Mouse (Mus musculus): ENCODE data around the gene Ssc5d. TPM values are rescaled to one million over a fixed set of nuclear protein-coding genes. Genes with fewer than 3 reads are reported as not detected.

The Ssc5d gene
- polyA plus RNA-seq, 1 experiment: not detected

DNA sequence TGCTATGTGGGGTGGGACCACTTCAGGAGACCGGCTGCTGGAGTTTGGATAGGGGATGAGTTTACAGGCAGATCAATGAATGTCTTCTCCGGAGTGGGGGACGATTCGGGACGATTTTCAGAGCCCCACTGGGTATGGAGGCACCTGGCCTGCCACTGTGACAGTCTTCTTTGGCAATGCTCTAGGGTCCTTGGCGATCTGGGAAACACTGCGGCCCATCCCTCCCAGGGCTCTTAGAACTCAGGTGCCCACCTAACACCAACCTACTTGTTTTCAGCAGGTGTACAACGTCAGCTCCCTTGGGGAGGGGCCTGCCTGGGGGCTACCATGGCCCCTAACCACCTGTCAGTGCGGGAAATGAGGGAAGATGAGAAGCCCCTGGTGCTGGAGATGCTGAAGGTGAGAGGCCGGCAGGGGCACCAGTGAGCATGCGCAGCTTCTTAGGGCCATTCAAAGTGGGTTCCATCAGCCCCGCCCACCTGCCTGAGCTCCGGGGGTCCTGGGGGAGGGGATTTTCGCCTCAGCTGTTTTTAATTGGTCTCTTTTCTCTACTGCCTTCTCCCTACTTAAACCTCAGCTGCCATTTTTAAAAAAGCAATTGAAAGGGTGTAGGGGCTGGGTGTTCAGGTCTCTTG is 2.5 kb upstream of the Ssc5d start:
- peaks cover 7% of the 10 kb centered on the region for H3K9me3 ChIP-seq (ENCODE audit: control insufficient read depth, low read length)
- H3K36me3 ChIP-seq (ENCODE audit: control insufficient read depth): peaks cover 31% of the 10 kb centered on the region
- H3K4me1 ChIP-seq (ENCODE audit: control insufficient read depth): peaks cover 14% of the 10 kb centered on the region
- no peak overlapping the region for H3K4me3 ChIP-seq (replicated peaks)
- H3K27me3 ChIP-seq (ENCODE audit: control insufficient read depth): peaks cover 52% of the 10 kb centered on the region
- no peak for TF ChIP-seq GATA1 (IDR thresholded peaks at IDR 0.05; ENCODE audit: low read length)
- no peak for TF ChIP-seq TAL1 (IDR thresholded peaks at IDR 0.05; ENCODE audit: low read length)

GRCm38 (mm10) chr7:4923586-4924364 is 1.8 kb upstream of the Ssc5d start:
- H3K4me1 ChIP-seq (ENCODE audit: control insufficient read depth): peaks cover 14% of the 10 kb centered on the region
- TF ChIP-seq TAL1 (IDR thresholded peaks at IDR 0.05; ENCODE audit: low read length): no peak
- no peak for TF ChIP-seq GATA1 (IDR thresholded peaks at IDR 0.05; ENCODE audit: low read length)
- peaks cover 24% of the 10 kb centered on the region for H3K36me3 ChIP-seq (ENCODE audit: control insufficient read depth)
- H3K4me3 ChIP-seq (replicated peaks): no peak overlapping the region
- H3K27me3 ChIP-seq (ENCODE audit: control insufficient read depth): peaks cover 52% of the 10 kb centered on the region
- H3K9me3 ChIP-seq (ENCODE audit: control insufficient read depth, low read length): peaks cover 7% of the 10 kb centered on the region

DNA sequence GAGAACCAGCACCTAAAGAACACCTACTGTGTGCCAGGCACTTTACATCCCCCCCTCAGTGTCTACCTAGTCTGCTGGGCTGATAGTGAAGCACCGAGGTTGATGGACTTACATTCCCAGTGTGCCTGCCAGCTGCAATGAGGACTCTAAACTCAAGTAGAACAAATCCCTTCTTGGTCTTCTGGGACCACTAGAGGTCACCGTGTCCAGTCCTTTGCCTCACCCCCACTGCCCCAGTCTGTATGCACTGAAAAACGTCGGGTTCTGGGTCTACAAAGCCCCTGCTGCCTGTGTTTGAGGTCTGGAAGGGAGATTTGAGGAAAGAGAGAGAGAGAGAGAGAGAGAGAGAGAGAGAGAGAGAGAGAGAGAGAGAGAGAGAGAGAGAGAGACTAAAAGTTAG is 1.1 kb upstream of the Ssc5d start:
- peaks cover 14% of the 10 kb centered on the region for H3K4me1 ChIP-seq (ENCODE audit: control insufficient read depth)
- peaks cover 17% of the 10 kb centered on the region for H3K36me3 ChIP-seq (ENCODE audit: control insufficient read depth)
- H3K4me3 ChIP-seq (replicated peaks): no peak overlapping the region
- H3K9me3 ChIP-seq (ENCODE audit: control insufficient read depth, low read length): peaks cover 7% of the 10 kb centered on the region
- TF ChIP-seq TAL1 (IDR thresholded peaks at IDR 0.05; ENCODE audit: low read length) (no peak), GATA1 (IDR thresholded peaks at IDR 0.05; ENCODE audit: low read length) (no peak)
- peaks cover 52% of the 10 kb centered on the region for H3K27me3 ChIP-seq (ENCODE audit: control insufficient read depth)

- Histone ChIP-seq H3K4me1 (ENCODE audit: control insufficient read depth) (peaks cover 12% of the 10 kb centered on the region), H3K4me3 (replicated peaks) (no peak overlapping the region), H3K27me3 (ENCODE audit: control insufficient read depth) (peaks cover 52% of the 10 kb centered on the region)
Measured at GRCm38 (mm10) chr7:4924891-4925301, 689 bp upstream of the Ssc5d start.

GRCm38 (mm10) chr7:4926849-4927248 is 1.3 kb downstream of the Ssc5d start:
- Histone ChIP-seq H3K4me3 (replicated peaks) (no peak overlapping the region), H3K27me3 (ENCODE audit: control insufficient read depth) (peaks cover 46% of the 10 kb centered on the region), H3K9me3 (ENCODE audit: control insufficient read depth, low read length) (peaks cover 2% of the 10 kb centered on the region; the same call in 1 of the 2 replicates)

More at GRCm38 (mm10) chr7:4924891-4925301, 689 bp upstream of the Ssc5d start:
- no peak for TF ChIP-seq GATA1 (IDR thresholded peaks at IDR 0.05; ENCODE audit: low read length)
- no peak for TF ChIP-seq TAL1 (IDR thresholded peaks at IDR 0.05; ENCODE audit: low read length)
- H3K36me3 ChIP-seq (ENCODE audit: control insufficient read depth): peaks cover 13% of the 10 kb centered on the region
- peaks cover 4% of the 10 kb centered on the region for H3K9me3 ChIP-seq (ENCODE audit: control insufficient read depth, low read length)

DNA sequence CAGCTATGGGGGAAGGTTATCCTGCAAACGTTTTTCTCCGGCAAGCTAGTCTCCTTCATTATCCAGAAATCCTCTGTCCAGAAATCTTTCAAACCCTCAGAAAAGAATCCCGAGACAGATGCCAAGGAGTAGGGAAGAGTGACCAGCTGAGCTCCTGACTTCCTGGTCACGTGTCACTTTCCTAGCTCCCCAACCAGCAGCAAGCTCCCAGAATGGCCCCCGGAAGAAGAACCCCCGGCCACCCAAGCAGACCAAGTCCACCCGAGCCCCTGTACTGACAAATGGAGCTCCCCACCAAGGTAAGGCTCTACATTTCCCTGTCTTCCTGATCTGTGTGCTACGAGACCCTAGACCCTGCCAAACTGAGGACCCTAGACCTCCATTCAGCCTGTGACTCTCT is 2.1 kb downstream of the Ssc5d start:
- no peak overlapping the region for H3K4me3 ChIP-seq (replicated peaks)
- no peaks in the 10 kb centered on the region for H3K36me3 ChIP-seq (ENCODE audit: control insufficient read depth)
- H3K9me3 ChIP-seq (ENCODE audit: control insufficient read depth, low read length): peaks cover 2% of the 10 kb centered on the region; the same call in 1 of the 2 replicates
- H3K27me3 ChIP-seq (ENCODE audit: control insufficient read depth): peaks cover 39% of the 10 kb centered on the region
- H3K4me1 ChIP-seq (ENCODE audit: control insufficient read depth): peaks cover 3% of the 10 kb centered on the region; the same call in 1 of the 2 replicates
- TF ChIP-seq TAL1 (IDR thresholded peaks at IDR 0.05; ENCODE audit: low read length) (no peak), GATA1 (IDR thresholded peaks at IDR 0.05; ENCODE audit: low read length) (no peak)

More at GRCm38 (mm10) chr7:4926849-4927248, 1.3 kb downstream of the Ssc5d start:
- H3K36me3 ChIP-seq (ENCODE audit: control insufficient read depth): no peaks in the 10 kb centered on the region
- TF ChIP-seq GATA1 (IDR thresholded peaks at IDR 0.05; ENCODE audit: low read length) (no peak), TAL1 (IDR thresholded peaks at IDR 0.05; ENCODE audit: low read length) (no peak)
- peaks cover 5% of the 10 kb centered on the region for H3K4me1 ChIP-seq (ENCODE audit: control insufficient read depth)

GRCm38 (mm10) chr7:4928323-4928722 is 2.7 kb downstream of the Ssc5d start:
- H3K9me3 ChIP-seq (ENCODE audit: control insufficient read depth, low read length): peaks cover 2% of the 10 kb centered on the region; the same call in 1 of the 2 replicates
- H3K4me3 ChIP-seq (replicated peaks): no peak overlapping the region
- no peaks in the 10 kb centered on the region for H3K36me3 ChIP-seq (ENCODE audit: control insufficient read depth)
- H3K27me3 ChIP-seq (ENCODE audit: control insufficient read depth): peaks cover 33% of the 10 kb centered on the region
- H3K4me1 ChIP-seq (ENCODE audit: control insufficient read depth): peaks cover 2% of the 10 kb centered on the region; the same call in 1 of the 2 replicates
- TF ChIP-seq GATA1 (IDR thresholded peaks at IDR 0.05; ENCODE audit: low read length): no peak
- no peak for TF ChIP-seq TAL1 (IDR thresholded peaks at IDR 0.05; ENCODE audit: low read length)

- H3K36me3 ChIP-seq (ENCODE audit: control insufficient read depth): no peaks in the 10 kb centered on the region
- no peaks in the 10 kb centered on the region for H3K27me3 ChIP-seq (ENCODE audit: control insufficient read depth)
- H3K4me1 ChIP-seq (ENCODE audit: control insufficient read depth): no peaks in the 10 kb centered on the region
- TF ChIP-seq TAL1 (IDR thresholded peaks at IDR 0.05; ENCODE audit: low read length) (no peak), GATA1 (IDR thresholded peaks at IDR 0.05; ENCODE audit: low read length) (no peak)
- H3K4me3 ChIP-seq (replicated peaks): no peak overlapping the region
- H3K9me3 ChIP-seq (ENCODE audit: control insufficient read depth, low read length): peaks cover 4% of the 10 kb centered on the region
Measured at GRCm38 (mm10) chr7:4933103-4933502, 7.5 kb downstream of the Ssc5d start.
